26 mouse cellular contexts compared by ENCODE assay signal in the genomic region with DNA sequence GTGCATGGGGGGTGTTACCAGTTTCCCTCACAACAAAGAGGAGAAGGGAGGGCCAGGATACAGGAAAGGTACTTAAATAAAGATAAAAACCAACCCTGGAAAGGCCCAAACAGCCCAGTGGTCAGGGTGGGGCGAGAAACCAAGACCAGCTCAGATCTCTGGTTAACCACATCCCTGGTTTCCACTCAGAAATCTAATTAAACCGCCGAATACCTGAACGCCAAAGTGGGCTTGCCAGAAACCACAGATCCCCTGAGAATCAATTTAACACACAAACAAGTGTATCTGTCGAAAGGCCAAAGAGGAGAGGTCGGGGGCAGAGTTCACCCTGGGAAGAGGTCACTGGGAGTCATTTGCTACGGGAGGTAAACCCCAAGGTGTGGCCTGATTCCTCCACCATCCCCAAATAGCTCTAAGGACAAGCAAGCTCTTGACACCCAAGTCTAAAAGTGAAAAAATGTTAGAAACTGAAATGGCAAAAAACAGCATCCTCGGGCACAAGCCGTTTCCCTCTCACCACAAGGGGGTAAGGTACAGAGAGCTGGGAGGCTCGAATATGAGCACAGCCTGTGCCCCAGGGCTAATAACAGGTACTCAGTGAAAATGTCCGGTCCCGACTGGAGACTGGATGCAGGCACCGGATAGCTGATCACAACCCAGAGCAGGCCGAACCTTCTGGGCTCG.
A peak's percentile ranks its signal among the peaks of the same experiment; 100 is the strongest.
DNase-seq lines count a peak whose midpoint lies in the region; ATAC-seq and TF ChIP-seq lines count a peak whose summit lies in the region.
"Had no signal": no experiment of that assay in that cellular context is flagged by ENCODE, and none has a peak within 500 bp of the region (broad histone marks: within the 10 kb centered on the region; RNA-seq: fewer than 3 reads in every experiment).

No protein-coding gene starts in this region.

- WGBS in forebrain, embryonic 13.5 days = 84% methylated on average over 15 of the region's 15 CpGs
- 79% methylated on average over 15 of the region's 15 CpGs for WGBS in forebrain, embryonic 11.5 days
- 77% methylated on average over 15 of the region's 15 CpGs for WGBS in limb, embryonic 10.5 days

- DNase-seq in forebrain, embryonic 11.5 days (ENCODE audit: low spot score) = no peak
- no peak for DNase-seq in CH12.LX (ENCODE audit: extremely low read depth)
- no peak for DNase-seq in limb, embryonic 10.5 days (ENCODE audit: low spot score)
- DNase-seq in splenic B cell, adult 2 months (ENCODE audit: low read depth, low spot score) = peak; percentile 23
- no peak for DNase-seq in kidney, adult 8-10 months
- DNase-seq: adrenal gland, postnatal 36 days; cerebellum, adult 18-20 months; gastrocnemius, adult 2 months; gastrocnemius, postnatal 36 days; heart, adult 18-20 months; heart, postnatal 10 days; kidney, postnatal 14 days; lung, postnatal 36 days; thymus, postnatal 14 days had no signal

- no peak for TF ChIP-seq EP300 in CH12.LX (IDR thresholded peaks at IDR 0.05; ENCODE audit: low read length)

- in situ Hi-C loops in CH12.LX (cut with MboI; ENCODE audit: low pct_ligation_motif_present, low pct_unique_long_range_greater_than_20kb, low sequenced_read_pairs) = loop anchor here (10.0 to 25.0 kb wide), 2 partner anchors 91 to 618 kb away; no protein-coding TSS in a partner anchor

- no peak overlapping the region; the same call in 1 of the 2 replicates for H3K27ac ChIP-seq in forebrain, embryonic 13.5 days
- no peak overlapping the region for H3K27ac ChIP-seq in forebrain, embryonic 11.5 days (ENCODE audit: low read depth, low read length)
- H3K27ac ChIP-seq in CH12.LX (ENCODE audit: insufficient read depth, low read depth) = no peak overlapping the region
- H3K27ac ChIP-seq in limb, embryonic 10.5 days = peak overlapping the region; percentile 50; the same call in 1 of the 2 replicates
- H3K27ac ChIP-seq: embryonic facial prominence, embryonic 13.5 days; forebrain, embryonic 15.5 days; gastrocnemius, adult 2 months; heart, embryonic 13.5 days; hindbrain, embryonic 13.5 days; midbrain, embryonic 13.5 days; neural tube, embryonic 13.5 days; stomach, embryonic 15.5 days had no signal

- no peak for TF ChIP-seq RAD21 in CH12.LX (IDR thresholded peaks at IDR 0.05; ENCODE audit: low read depth, low read length)

- H3K9me3 ChIP-seq in forebrain, embryonic 13.5 days (replicated peaks) = no peaks in the 10 kb centered on the region
- H3K9me3 ChIP-seq in forebrain, embryonic 11.5 days (ENCODE audit: control insufficient read depth, low read length) = no peaks in the 10 kb centered on the region
- no peaks in the 10 kb centered on the region for H3K9me3 ChIP-seq in CH12.LX (replicated peaks; ENCODE audit: low read length)
- H3K9me3 ChIP-seq in limb, embryonic 10.5 days (replicated peaks) = no peaks in the 10 kb centered on the region
- H3K9me3 ChIP-seq: embryonic facial prominence, embryonic 13.5 days; forebrain, embryonic 15.5 days; heart, embryonic 13.5 days; hindbrain, embryonic 13.5 days; midbrain, embryonic 13.5 days; neural tube, embryonic 13.5 days; stomach, embryonic 15.5 days had no signal

- no peak for TF ChIP-seq CTCF in CH12.LX (conservative IDR thresholded peaks at IDR 0.05 in 1 of 2, IDR thresholded peaks at IDR 0.05 in 1 of 2; ENCODE audit: low read depth in 2 of 2, low read length in 2 of 2)

- dilution Hi-C loops in CH12.LX (cut with MboI; ENCODE audit: extremely low pct_ligation_motif_present, extremely low pct_unique_long_range_greater_than_20kb, low sequenced_read_pairs) = no loop called here

- no peaks in the 10 kb centered on the region for H3K36me3 ChIP-seq in forebrain, embryonic 13.5 days (ENCODE audit: poor library complexity, severe bottlenecking)
- H3K36me3 ChIP-seq in forebrain, embryonic 11.5 days (ENCODE audit: control insufficient read depth, insufficient read depth, low read length) = no peaks in the 10 kb centered on the region
- no peaks in the 10 kb centered on the region for H3K36me3 ChIP-seq in CH12.LX (replicated peaks in 1 of 2; ENCODE audit: control insufficient read depth in 1 of 2, insufficient read depth in 1 of 2, low read length in 1 of 2)
- no peaks in the 10 kb centered on the region for H3K36me3 ChIP-seq in limb, embryonic 10.5 days
- no peaks in the 10 kb centered on the region for H3K36me3 ChIP-seq in splenic B cell, adult 2 months (ENCODE audit: control insufficient read depth, insufficient read depth, low read length, poor library complexity, severe bottlenecking)
- H3K36me3 ChIP-seq: embryonic facial prominence, embryonic 13.5 days; forebrain, embryonic 15.5 days; heart, embryonic 13.5 days; hindbrain, embryonic 13.5 days; midbrain, embryonic 13.5 days; neural tube, embryonic 13.5 days; stomach, embryonic 15.5 days had no signal

- no peaks in the 10 kb centered on the region for H3K79me2 ChIP-seq in CH12.LX (replicated peaks; ENCODE audit: control insufficient read depth, extremely low read depth, insufficient read depth, poor library complexity, severe bottlenecking)

- H3K27me3 ChIP-seq in forebrain, embryonic 13.5 days = no peaks in the 10 kb centered on the region
- no peaks in the 10 kb centered on the region for H3K27me3 ChIP-seq in forebrain, embryonic 11.5 days (ENCODE audit: control insufficient read depth, insufficient read depth, low read length)
- H3K27me3 ChIP-seq in CH12.LX (replicated peaks) = no peaks in the 10 kb centered on the region
- peaks cover 13% of the 10 kb centered on the region; the same call in 1 of the 2 replicates for H3K27me3 ChIP-seq in limb, embryonic 10.5 days (ENCODE audit: low read depth, poor library complexity, severe bottlenecking)
- H3K27me3 ChIP-seq in splenic B cell, adult 2 months (ENCODE audit: control insufficient read depth, insufficient read depth, low read length, poor library complexity, severe bottlenecking) = no peaks in the 10 kb centered on the region
- H3K27me3 ChIP-seq: forebrain, embryonic 15.5 days; neural tube, embryonic 13.5 days; stomach, embryonic 15.5 days had no signal

- H3K4me3 ChIP-seq in forebrain, embryonic 13.5 days = no peak overlapping the region
- no peak overlapping the region for H3K4me3 ChIP-seq in forebrain, embryonic 11.5 days (ENCODE audit: low read depth, low read length)
- no peak overlapping the region for H3K4me3 ChIP-seq in CH12.LX (replicated peaks in 1 of 3; ENCODE audit: low read depth in 2 of 3, low read length in 2 of 3, poor library complexity in 1 of 3)
- no peak overlapping the region for H3K4me3 ChIP-seq in limb, embryonic 10.5 days
- H3K4me3 ChIP-seq: embryonic facial prominence, embryonic 13.5 days; forebrain, embryonic 15.5 days; gastrocnemius, adult 2 months; heart, embryonic 13.5 days; hindbrain, embryonic 13.5 days; megakaryocyte, embryonic 14.5 days; midbrain, embryonic 13.5 days; neural tube, embryonic 13.5 days; stomach, embryonic 15.5 days had no signal

- H3K4me1 ChIP-seq in forebrain, embryonic 13.5 days = peaks cover 80% of the 10 kb centered on the region
- H3K4me1 ChIP-seq in forebrain, embryonic 11.5 days (replicated peaks; ENCODE audit: control insufficient read depth, insufficient read depth, low read length) = peaks cover 9% of the 10 kb centered on the region
- peaks cover 30 to 83% of the 10 kb centered on the region in 2 experiments for H3K4me1 ChIP-seq in CH12.LX (ENCODE audit: control insufficient read depth in 1 of 2, insufficient read depth in 2 of 2)
- peaks cover 53% of the 10 kb centered on the region for H3K4me1 ChIP-seq in limb, embryonic 10.5 days
- H3K4me1 ChIP-seq: megakaryocyte, embryonic 14.5 days had no signal

- no peak for ATAC-seq in forebrain, embryonic 13.5 days
- ATAC-seq in forebrain, embryonic 11.5 days (replicated peaks; ENCODE audit: low FRiP score) = no peak
- no peak for ATAC-seq in megakaryocyte-erythroid progenitor cell, adult 5-6 weeks (replicated peaks; ENCODE audit: low FRiP score, low TSS enrichment, poor library complexity, severe bottlenecking)
- ATAC-seq: forebrain, embryonic 15.5 days; intestine, postnatal 0 days; midbrain, embryonic 13.5 days had no signal

- no peak for TF ChIP-seq POLR2A in CH12.LX (IDR thresholded peaks at IDR 0.05; ENCODE audit: low read depth, low read length)

- H3K4me2 ChIP-seq in forebrain, embryonic 13.5 days = no peak overlapping the region
- no peak overlapping the region for H3K4me2 ChIP-seq in forebrain, embryonic 11.5 days (ENCODE audit: low read depth, low read length, severe bottlenecking)
- 0 out of 2 replicates have a peak overlapping the region, but pooled peaks have one; percentile 2 for H3K4me2 ChIP-seq in CH12.LX (ENCODE audit: insufficient read depth, low read depth, poor library complexity, severe bottlenecking)
- H3K4me2 ChIP-seq: embryonic facial prominence, embryonic 13.5 days; forebrain, embryonic 15.5 days; heart, embryonic 13.5 days; hindbrain, embryonic 13.5 days; liver, embryonic 11.5 days; midbrain, embryonic 13.5 days; neural tube, embryonic 13.5 days; stomach, embryonic 15.5 days had no signal

- 0 out of 2 replicates have a peak overlapping the region, but pooled peaks have one; percentile 22 for H3K9ac ChIP-seq in forebrain, embryonic 13.5 days
- no peak overlapping the region for H3K9ac ChIP-seq in forebrain, embryonic 11.5 days (ENCODE audit: low read length)
- H3K9ac ChIP-seq in CH12.LX (ENCODE audit: insufficient read depth, low read depth) = no peak overlapping the region; the same call in 1 of the 2 replicates
- H3K9ac ChIP-seq: embryonic facial prominence, embryonic 13.5 days; forebrain, embryonic 15.5 days; heart, embryonic 13.5 days; hindbrain, embryonic 13.5 days; midbrain, embryonic 13.5 days; neural tube, embryonic 13.5 days; stomach, embryonic 15.5 days had no signal

TF ChIP-seq in CH12.LX, 34 proteins besides CTCF, POLR2A, EP300 and RAD21:
- TF ChIP-seq IRF4 (IDR thresholded peaks at IDR 0.05; ENCODE audit: low read depth, low read length) = no peak
- no peak for TF ChIP-seq SIN3A (IDR thresholded peaks at IDR 0.05; ENCODE audit: low read length)
- TF ChIP-seq MAFK (IDR thresholded peaks at IDR 0.05; ENCODE audit: insufficient replicate concordance, low read length) = peak; percentile 74
- TF ChIP-seq KAT2A (IDR thresholded peaks at IDR 0.05; ENCODE audit: insufficient replicate concordance, low read length) = no peak
